Mouse (Mus musculus) mouse embryonic stem cell (cell line): ENCODE data around the gene Dpyd.

Source experiments
- in situ Hi-C, 2 experiments: fragments of 300-500 bp; cut with MboI; formaldehyde crosslinking; loops; 1 replicate in 1 of 2; 3 replicates in 1 of 2; pipeline ENCODE4 v1.14.3; 2019 to 2020; ENCODE audit warnings: low sequenced_read_pairs in 2 of 2, low pct_unique_long_range_greater_than_20kb in 1 of 2, mixed read lengths in 1 of 2; ENCODE audit not compliant: unreplicated experiment in 1 of 2

Gene Dpyd

DNA sequence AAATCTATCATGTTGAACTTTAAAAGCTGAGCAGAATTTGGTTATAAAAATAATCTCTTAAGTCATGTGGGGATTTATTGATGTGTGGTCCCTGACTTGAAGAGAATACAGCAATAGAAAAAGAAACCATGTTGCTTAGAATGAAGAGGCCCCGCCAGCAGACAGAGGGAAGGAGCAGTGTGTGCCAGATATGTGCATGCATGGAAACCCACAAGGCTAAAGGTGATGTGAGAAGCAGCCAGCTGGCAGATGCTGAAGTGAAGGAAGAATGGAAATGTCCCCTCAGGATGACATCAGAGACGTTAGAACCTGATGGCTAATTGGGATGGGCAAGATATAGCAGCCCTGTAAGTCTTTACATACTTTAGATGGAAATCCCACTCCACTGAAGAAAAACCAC is 857.8 kb downstream of the Dpyd start:
- in situ Hi-C loops, result no loop called here

DNA sequence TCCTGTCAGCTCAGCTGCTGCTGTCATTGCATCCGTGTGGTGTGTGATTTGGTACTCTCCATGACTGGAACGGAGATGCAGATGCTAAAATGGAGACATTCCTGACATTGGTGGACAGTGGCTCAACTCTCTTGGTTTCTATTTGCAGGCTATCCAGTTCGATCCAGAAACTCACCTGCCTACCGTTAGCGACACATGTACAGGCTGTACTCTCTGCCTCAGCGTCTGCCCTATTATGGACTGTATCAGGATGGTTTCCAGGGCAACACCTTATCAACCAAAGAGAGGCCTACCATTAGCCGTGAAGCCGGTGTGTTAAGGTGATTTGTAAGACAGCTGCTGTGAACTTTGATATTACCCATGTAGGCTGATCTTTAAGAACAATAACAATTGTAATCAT is 869.4 kb downstream of the Dpyd start:
- in situ Hi-C loops, result no loop called here

DNA sequence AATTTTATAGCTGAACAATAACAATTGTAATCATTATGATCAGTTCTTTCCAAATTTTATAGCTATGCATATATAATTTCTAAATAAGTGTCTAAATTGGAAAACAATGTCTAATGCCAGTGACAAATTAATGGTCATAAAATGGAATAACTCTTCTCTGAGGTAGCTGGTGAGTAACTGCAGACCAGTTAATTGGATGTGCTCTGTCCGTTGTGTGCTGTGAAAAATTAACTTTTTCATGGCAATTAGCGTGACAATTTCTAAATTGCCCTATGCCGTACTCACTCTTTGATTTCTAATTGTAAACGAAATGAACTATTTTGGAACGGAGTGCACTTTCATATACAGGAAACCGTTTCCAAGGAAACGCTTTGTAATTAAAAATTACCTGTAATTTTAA is 869.8 kb downstream of the Dpyd start:
- in situ Hi-C loops, result no loop called here

GRCm38 (mm10) chr3:119447559-119447958 is 885.6 kb downstream of the Dpyd start:
- in situ Hi-C loops, result no loop called here

DNA sequence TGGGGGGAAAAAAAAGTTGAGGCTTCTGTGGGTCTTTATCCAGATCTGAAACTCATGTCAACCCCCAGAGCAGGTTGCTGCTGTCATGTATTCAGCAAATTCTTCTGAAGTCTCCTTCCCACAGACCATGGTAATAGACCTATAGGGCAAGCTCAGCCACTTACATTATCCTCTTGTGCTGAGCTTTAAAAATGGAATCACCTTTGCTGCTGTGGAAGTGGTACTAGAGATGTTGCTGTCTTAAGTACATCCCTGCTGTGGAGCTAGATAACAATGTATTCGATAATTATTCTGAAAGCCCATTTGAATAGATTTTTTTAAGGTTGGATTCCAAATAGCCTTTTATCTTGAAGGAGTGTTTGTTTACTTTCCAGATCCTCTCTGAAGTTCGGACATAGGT is 902.1 kb downstream of the Dpyd start:
- in situ Hi-C loops, result no loop called here

- in situ Hi-C loops, result no loop called here
Measured at GRCm38 (mm10) chr3:119464479-119464878, 902.5 kb downstream of the Dpyd start.

DNA sequence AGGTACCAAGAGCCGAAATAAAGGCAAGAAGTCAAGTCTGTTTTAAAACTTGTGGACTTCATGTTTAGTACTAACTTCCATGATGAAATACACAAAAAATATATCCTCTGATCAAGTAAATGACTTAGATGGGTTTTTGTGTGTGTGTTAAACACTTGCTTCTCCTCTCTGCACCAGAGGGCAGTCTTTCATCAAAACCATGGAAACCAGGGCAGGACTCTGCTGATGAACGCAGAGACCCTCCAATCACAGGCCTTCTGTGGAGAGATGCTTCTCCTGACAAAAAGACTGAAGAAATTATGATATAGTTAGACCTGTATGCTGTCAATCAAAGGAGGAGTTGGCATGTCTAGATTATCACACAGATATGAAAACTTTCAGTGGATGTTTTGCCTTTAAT is 905.8 kb downstream of the Dpyd start:
- in situ Hi-C loops, result no loop called here
